Mouse (Mus musculus): ENCODE measurements around the gene Fcgr1. TPM values are rescaled to one million over a fixed set of nuclear protein-coding genes. Genes with fewer than 3 reads are reported as not detected.
"Not testable (repeated sequence)": the region's sequence is repeated elsewhere in the genome, so short reads cannot be mapped to it uniquely, and the experiment has no call there.

Fcgr1 gene
- polyA plus RNA-seq, 1 experiment from 2014 or later: 3.6 TPM

GRCm38 (mm10) chr3:96255926-96256593 lies 37.7 kb downstream of the Fcgr1 start:
- H3K4me2 ChIP-seq: no peak overlapping the region
- H3K27ac ChIP-seq: no peak overlapping the region
- peaks cover 41% of the 10 kb centered on the region for H3K27me3 ChIP-seq
- H3K9ac ChIP-seq: no peak overlapping the region
- H3K4me1 ChIP-seq: 0 out of 2 replicates have a peak, but pooled peaks cover 4% of the 10 kb centered on the region
- no peaks in the 10 kb centered on the region for H3K36me3 ChIP-seq
- no peaks in the 10 kb centered on the region for H3K9me3 ChIP-seq
- no peak overlapping the region for H3K4me3 ChIP-seq
- WGBS: 54% methylated on average over 5 of the region's 5 CpGs
- no peak for ATAC-seq (ENCODE audit: borderline replicate concordance, extremely low read depth, low FRiP score, low TSS enrichment)

GRCm38 (mm10) chr3:96254683-96255355 lies 39.0 kb downstream of the Fcgr1 start:
- H3K27ac ChIP-seq: no peak overlapping the region
- no peak for ATAC-seq (ENCODE audit: borderline replicate concordance, extremely low read depth, low FRiP score, low TSS enrichment)
- no peaks in the 10 kb centered on the region for H3K9me3 ChIP-seq
- 0 out of 2 replicates have a peak, but pooled peaks cover 4% of the 10 kb centered on the region for H3K4me1 ChIP-seq
- peaks cover 41% of the 10 kb centered on the region for H3K27me3 ChIP-seq
- no peak overlapping the region for H3K9ac ChIP-seq
- no peak overlapping the region for H3K4me3 ChIP-seq
- no peaks in the 10 kb centered on the region for H3K36me3 ChIP-seq
- 38% methylated on average over 10 of the region's 10 CpGs for WGBS
- H3K4me2 ChIP-seq: no peak overlapping the region

GRCm38 (mm10) chr3:96251787-96252186 lies 42.0 kb downstream of the Fcgr1 start:
- ATAC-seq (ENCODE audit: borderline replicate concordance, extremely low read depth, low FRiP score, low TSS enrichment): no peak
- H3K36me3 ChIP-seq: no peaks in the 10 kb centered on the region
- peaks cover 34% of the 10 kb centered on the region for H3K27me3 ChIP-seq
- H3K9ac ChIP-seq: no peak overlapping the region
- H3K4me2 ChIP-seq: no peak overlapping the region
- H3K27ac ChIP-seq: no peak overlapping the region
- H3K9me3 ChIP-seq: no peaks in the 10 kb centered on the region
- H3K4me3 ChIP-seq: no peak overlapping the region
- WGBS: 83% methylated on average over 3 of the region's 3 CpGs
- peaks cover 21% of the 10 kb centered on the region for H3K4me1 ChIP-seq

- no peaks in the 10 kb centered on the region for H3K9me3 ChIP-seq
- 74% methylated on average over 3 of the region's 3 CpGs for WGBS
- no peak overlapping the region for H3K9ac ChIP-seq
- H3K36me3 ChIP-seq: no peaks in the 10 kb centered on the region
- no peak overlapping the region for H3K4me2 ChIP-seq
- H3K4me3 ChIP-seq: no peak overlapping the region
- no peak overlapping the region for H3K27ac ChIP-seq
- H3K27me3 ChIP-seq: peaks cover 34% of the 10 kb centered on the region
- ATAC-seq (ENCODE audit: borderline replicate concordance, extremely low read depth, low FRiP score, low TSS enrichment): no peak
- peaks cover 19% of the 10 kb centered on the region for H3K4me1 ChIP-seq
Measured at GRCm38 (mm10) chr3:96250890-96251289, 42.9 kb downstream of the Fcgr1 start.

- H3K4me3 ChIP-seq: peak overlapping the region; percentile 46
- no peak overlapping the region for H3K27ac ChIP-seq
- WGBS: 38% methylated on average over 4 of the region's 4 CpGs
Measured at GRCm38 (mm10) chr3:96249034-96249345, 44.8 kb downstream of the Fcgr1 start.

GRCm38 (mm10) chr3:96248141-96249033 lies 45.4 kb downstream of the Fcgr1 start:
- Histone ChIP-seq H3K4me3 (peak overlapping the region; percentile 46), H3K9ac (peak overlapping the region; percentile 37), H3K4me2 (peak overlapping the region; percentile 59), H3K9me3 (no peaks in the 10 kb centered on the region), H3K27ac (no peak overlapping the region), H3K36me3 (no peaks in the 10 kb centered on the region), H3K4me1 (peaks cover 31% of the 10 kb centered on the region), H3K27me3 (peaks cover 13% of the 10 kb centered on the region; the same call in 1 of the 2 replicates)
- 35% methylated on average over 6 of the region's 6 CpGs for WGBS
- ATAC-seq (ENCODE audit: borderline replicate concordance, extremely low read depth, low FRiP score, low TSS enrichment): no peak

More at GRCm38 (mm10) chr3:96249034-96249345, 44.8 kb downstream of the Fcgr1 start:
- Histone ChIP-seq H3K4me2 (peak overlapping the region; percentile 59), H3K9ac (no peak overlapping the region), H3K27me3 (peaks cover 19% of the 10 kb centered on the region; the same call in 1 of the 2 replicates), H3K36me3 (no peaks in the 10 kb centered on the region), H3K4me1 (peaks cover 25% of the 10 kb centered on the region), H3K9me3 (no peaks in the 10 kb centered on the region)
- ATAC-seq (ENCODE audit: borderline replicate concordance, extremely low read depth, low FRiP score, low TSS enrichment): no peak

GRCm38 (mm10) chr3:96247356-96248140 lies 46.2 kb downstream of the Fcgr1 start:
- Histone ChIP-seq H3K9me3 (no peaks in the 10 kb centered on the region), H3K27ac (peak overlapping the region; percentile 49), H3K4me3 (peak overlapping the region; percentile 46), H3K27me3 (peaks cover 5% of the 10 kb centered on the region; the same call in 1 of the 2 replicates), H3K36me3 (no peaks in the 10 kb centered on the region), H3K9ac (peak overlapping the region; percentile 37), H3K4me1 (peaks cover 34% of the 10 kb centered on the region), H3K4me2 (peak overlapping the region; percentile 59)
- WGBS: 2% methylated on average over 11 of the region's 11 CpGs
- ATAC-seq (ENCODE audit: borderline replicate concordance, extremely low read depth, low FRiP score, low TSS enrichment): no peak

GRCm38 (mm10) chr3:96246427-96246856 lies 47.3 kb downstream of the Fcgr1 start, which contains the start of gene Hist2h3c1:
Hist2h3c1 (plus strand) TSS chr3:96246685.
- Histone ChIP-seq H3K9ac (peak within 1 kb of the TSS; percentile 37), H3K27ac (peak within 1 kb of the TSS; percentile 83), H3K4me1 (peaks cover 34% of the 10 kb centered on the region), H3K4me3 (peak within 1 kb of the TSS; percentile 46), H3K4me2 (peak within 1 kb of the TSS; percentile 59)
- H3K36me3 ChIP-seq, H3K9me3 ChIP-seq, H3K27me3 ChIP-seq: not testable (repeated sequence)
- 0% methylated on average over 6 of the region's 47 CpGs for WGBS
- ATAC-seq (ENCODE audit: borderline replicate concordance, extremely low read depth, low FRiP score, low TSS enrichment): peak; percentile 94

- ATAC-seq (ENCODE audit: borderline replicate concordance, extremely low read depth, low FRiP score, low TSS enrichment); H3K4me2 ChIP-seq; H3K9me3 ChIP-seq; H3K36me3 ChIP-seq; H3K27me3 ChIP-seq: not testable (repeated sequence)
- peak overlapping the region; percentile 34 for H3K4me3 ChIP-seq
- WGBS: 0% methylated on average over 12 of the region's 21 CpGs
- peak overlapping the region; percentile 83 for H3K27ac ChIP-seq
- H3K4me1 ChIP-seq: peaks cover 37% of the 10 kb centered on the region
- H3K9ac ChIP-seq: 0 out of 2 replicates have a peak overlapping the region, but pooled peaks have one; percentile 29
Measured at GRCm38 (mm10) chr3:96246018-96246417, 47.8 kb downstream of the Fcgr1 start.

- not testable (repeated sequence) for H3K27me3 ChIP-seq, H3K9me3 ChIP-seq, H3K36me3 ChIP-seq
- Histone ChIP-seq H3K4me3 (peak within 1 kb of the TSS; percentile 51), H3K4me1 (peaks cover 41% of the 10 kb centered on the region), H3K27ac (peak within 1 kb of the TSS; percentile 99), H3K9ac (peak within 1 kb of the TSS; percentile 83), H3K4me2 (peak within 1 kb of the TSS; percentile 63)
- WGBS: under 1% methylated on average over 32 of the region's 88 CpGs
- peak; percentile 87 for ATAC-seq (ENCODE audit: borderline replicate concordance, extremely low read depth, low FRiP score, low TSS enrichment)
Measured at GRCm38 (mm10) chr3:96245003-96245886, 48.5 kb downstream of the Fcgr1 start, which contains the start of gene Hist2h2aa1. Hist2h2aa1 (plus strand) TSS chr3:96245497.

All from lung, embryonic 15.5 days (tissue).